Mouse (Mus musculus): Measurements from ENCODE around the gene Vmn1r8. TPM values are rescaled to one million over a fixed set of nuclear protein-coding genes. Genes with fewer than 3 reads are reported as not detected.
"Not testable (repeated sequence)": the region's sequence is repeated elsewhere in the genome, so short reads cannot be mapped to it uniquely, and the experiment has no call there.

Gene Vmn1r8
- total RNA-seq (2021) = not detected in 2 replicates
- long read RNA-seq = 0 reads

GRCm38 (mm10) chr6:57031984-57032383, at the start of gene Vmn1r8:
TSS of gene Vmn1r8 (plus strand) at chr6:57032284.
- DNase-seq = no peak

GRCm38 (mm10) chr6:56996943-56997342, 35.1 kb upstream of the Vmn1r8 start, which contains the start of gene Vmn1r6:
TSS of gene Vmn1r6 (plus strand) at chr6:56997243.
- no peak for DNase-seq

- DNase-seq = not testable (repeated sequence)
These were observed 6.9 kb upstream of the Vmn1r8 start, which contains the start of gene Vmn1r7 for GRCm38 (mm10) chr6:57025224-57025623. TSS of gene Vmn1r7 (minus strand) at chr6:57025324.

GRCm38 (mm10) chr6:57034674-57035073, 2.6 kb downstream of the Vmn1r8 start:
- no peak for DNase-seq

DNA sequence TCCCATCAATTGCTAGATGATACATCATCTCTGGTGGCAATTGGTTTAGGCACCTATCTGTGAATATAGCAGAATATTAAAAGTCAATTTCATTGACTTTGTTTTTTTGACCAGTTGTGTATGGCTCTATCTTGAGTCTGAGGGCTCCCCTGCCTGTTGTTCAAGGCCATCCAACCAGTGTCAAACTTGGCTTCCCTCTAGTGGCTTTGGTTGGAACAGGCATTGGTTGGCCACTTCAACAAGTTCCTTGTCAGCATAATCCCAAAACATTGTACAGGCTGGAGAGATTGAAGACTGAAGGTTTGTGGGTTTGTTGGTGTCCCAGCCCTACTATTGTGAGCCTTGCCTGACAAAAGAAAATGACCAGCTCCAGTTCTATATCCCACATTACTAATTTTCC, 31.6 kb downstream of the Vmn1r8 start:
- no peak for DNase-seq

DNA sequence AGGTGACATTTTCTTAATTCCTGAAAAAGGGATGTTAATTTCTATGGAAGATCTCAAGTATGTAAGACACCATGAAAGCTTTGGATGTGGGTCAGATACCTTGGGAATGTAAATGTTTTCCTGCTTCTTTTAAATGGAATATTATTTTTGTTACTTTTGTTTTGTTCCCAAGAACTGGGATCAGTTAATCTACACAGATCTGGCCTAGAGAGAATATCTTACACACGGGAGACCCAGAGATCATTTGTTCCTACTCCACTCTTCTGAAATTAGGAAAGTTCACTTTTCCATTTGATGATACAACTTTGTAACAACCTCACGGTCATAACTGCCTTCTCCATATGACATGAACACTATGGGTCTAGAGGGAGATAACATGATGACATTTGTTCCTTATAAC, 34.4 kb downstream of the Vmn1r8 start, which contains the start of gene Vmn1r9:
TSS of gene Vmn1r9 (plus strand) at position 301 of the 400 bp plus-strand sequence.
- DNase-seq = no peak

Other genes starting within 250 kb of the Vmn1r8 start
- 36.3 and 36.9 TPM in 2 replicates for gene Kbtbd2, start 234.5 kb upstream of the Vmn1r8 start, total RNA-seq (2021)
- 52.4 and 66.4 TPM in 2 replicates for gene Fkbp9, start 200.2 kb upstream of the Vmn1r8 start, total RNA-seq (2021)
- gene Nt5c3, start 108.4 kb upstream of the Vmn1r8 start, total RNA-seq (2021) = 20.6 and 23.0 TPM in 2 replicates
- 0.62 and 0.76 TPM in 2 replicates for gene Vmn1r4, start 108.3 kb upstream of the Vmn1r8 start, total RNA-seq (2021)
- gene Vmn1r5, start 62.0 kb upstream of the Vmn1r8 start, total RNA-seq (2021) = not detected in 2 replicates
- not detected in 2 replicates for gene Vmn1r6, start 35.0 kb upstream of the Vmn1r8 start, total RNA-seq (2021)
- not detected in 2 replicates for gene Vmn1r7, start 7.0 kb upstream of the Vmn1r8 start, total RNA-seq (2021)
- gene Vmn1r9, start 34.5 kb downstream of the Vmn1r8 start, total RNA-seq (2021) = not detected in 2 replicates
- gene Vmn1r10, start 77.2 kb downstream of the Vmn1r8 start, total RNA-seq (2021) = not detected in 2 replicates
- not detected in 2 replicates for gene Vmn1r11, start 101.2 kb downstream of the Vmn1r8 start, total RNA-seq (2021)
- not detected in 2 replicates for gene Vmn1r12, start 124.6 kb downstream of the Vmn1r8 start, total RNA-seq (2021)
- gene Vmn1r13, start 171.0 kb downstream of the Vmn1r8 start, total RNA-seq (2021) = not detected in 2 replicates
- not detected in 2 replicates for gene Vmn1r14, start 199.4 kb downstream of the Vmn1r8 start, total RNA-seq (2021)
- not detected in 2 replicates for gene Vmn1r15, start 225.7 kb downstream of the Vmn1r8 start, total RNA-seq (2021)

Measured in adrenal gland, postnatal 25 days (tissue).